Mouse (Mus musculus) ovary, postnatal 36 days (tissue): ENCODE measurements around the gene Bloc1s3.

ENCODE experiments used
- DNase-seq: peaks from one replicate; pipeline ENCODE4 v3.0.0; 2022; ENCODE audit warnings: low spot score, mixed read lengths

Gene Bloc1s3

DNA sequence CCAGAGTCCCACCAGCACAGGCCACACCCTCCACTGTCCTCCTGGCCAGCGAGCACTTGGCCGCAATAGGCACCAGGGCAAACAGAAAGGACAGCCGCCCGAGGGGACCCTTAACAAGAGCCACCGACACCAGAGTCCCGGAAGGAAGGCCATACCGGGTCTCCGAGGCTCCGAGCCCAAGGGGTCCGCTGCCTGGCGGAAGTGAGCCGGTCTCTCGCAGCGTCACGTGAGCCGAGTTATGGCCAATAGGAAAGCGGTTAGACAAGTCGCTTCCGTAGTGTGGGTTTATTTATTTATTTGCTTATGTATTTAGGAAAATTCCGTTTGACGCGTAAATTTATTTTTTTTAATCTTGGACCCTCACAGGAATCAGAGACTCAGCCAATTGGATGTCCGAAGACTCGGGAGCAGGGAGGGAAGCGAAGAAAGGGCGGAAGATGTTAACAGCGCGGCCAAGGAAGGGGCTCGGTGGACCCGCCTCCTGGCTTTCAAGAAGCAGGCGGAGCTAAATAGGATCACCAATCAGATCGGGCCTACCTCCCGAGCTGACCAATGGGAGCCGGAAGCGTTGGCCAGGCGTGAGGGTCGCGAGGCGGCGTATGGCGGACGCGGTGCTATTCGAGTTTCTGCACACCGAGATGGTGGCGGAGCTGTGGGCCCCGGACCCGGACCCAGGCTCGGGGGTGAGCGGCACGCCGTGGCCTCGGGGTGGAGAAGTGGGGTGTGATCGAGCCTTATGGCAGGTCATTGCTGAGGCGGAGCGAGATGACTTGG, at the start of gene Bloc1s3, which contains the start of gene Trappc6a:
TSS of gene Bloc1s3 (minus strand) at position 218 of the 774 bp plus-strand sequence.
TSS of gene Trappc6a (plus strand) at position 246 of the 774 bp plus-strand sequence.
- peak; percentile 90 for DNase-seq

DNA sequence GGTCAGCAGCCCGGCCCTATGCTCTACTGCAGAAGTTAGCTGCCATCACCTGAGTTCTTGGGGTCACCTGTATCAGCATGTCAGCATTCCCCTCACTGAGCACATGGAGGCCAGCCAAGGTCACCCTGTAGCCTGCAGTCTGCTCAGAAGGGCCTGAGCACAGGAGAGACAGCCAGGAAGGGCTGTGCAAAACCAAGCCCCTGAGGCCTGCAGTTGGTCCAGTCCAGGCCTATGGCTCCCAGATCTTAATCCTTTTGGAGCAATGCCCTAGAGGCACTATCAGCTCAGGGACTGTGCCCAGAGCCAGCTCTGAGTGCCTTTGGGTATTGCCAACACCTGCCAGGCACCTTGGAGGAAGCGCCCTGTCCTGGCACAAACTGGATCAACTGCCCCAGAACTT, 48.9 kb upstream of the Bloc1s3 start:
- no peak for DNase-seq

DNA sequence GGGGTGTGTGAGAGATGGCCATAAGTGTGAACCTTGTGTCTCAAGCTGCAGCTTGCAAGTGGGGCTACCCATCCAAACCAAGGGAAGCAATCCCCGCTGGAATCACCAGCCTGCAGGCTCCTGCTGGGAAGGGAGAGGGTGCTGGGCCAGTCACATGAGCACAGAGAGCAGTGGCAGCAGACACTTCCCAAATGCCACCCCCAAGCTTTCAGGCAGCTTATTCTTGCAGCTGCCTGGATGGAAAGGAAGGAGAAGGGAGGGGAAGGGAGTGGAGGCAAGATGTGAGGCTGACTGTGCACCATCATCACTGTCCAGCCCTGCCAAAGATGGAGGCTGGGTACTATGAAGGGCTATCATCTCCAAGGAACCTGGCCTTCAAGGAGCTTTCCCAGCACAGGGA, 46.0 kb upstream of the Bloc1s3 start:
- no peak for DNase-seq

DNA sequence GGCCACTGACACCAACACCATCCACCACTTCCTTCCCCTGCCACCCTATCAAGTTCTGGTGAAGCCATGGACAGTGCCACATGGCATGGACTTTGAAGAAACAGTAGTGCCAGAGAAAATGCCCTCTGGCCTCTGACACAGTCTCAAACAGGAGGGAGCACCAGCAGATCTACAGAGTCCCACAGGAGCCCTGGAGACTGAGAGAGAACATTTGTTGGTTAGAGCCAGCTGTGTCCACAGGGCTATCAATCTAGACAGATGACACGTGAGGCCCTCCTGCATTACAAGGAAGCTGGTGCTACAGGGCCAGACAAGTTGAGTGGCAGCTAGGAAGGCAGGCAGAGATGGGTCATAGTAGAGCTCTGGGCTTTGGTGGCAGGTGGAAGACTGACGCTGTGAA, 44.3 kb upstream of the Bloc1s3 start:
- no peak for DNase-seq

DNA sequence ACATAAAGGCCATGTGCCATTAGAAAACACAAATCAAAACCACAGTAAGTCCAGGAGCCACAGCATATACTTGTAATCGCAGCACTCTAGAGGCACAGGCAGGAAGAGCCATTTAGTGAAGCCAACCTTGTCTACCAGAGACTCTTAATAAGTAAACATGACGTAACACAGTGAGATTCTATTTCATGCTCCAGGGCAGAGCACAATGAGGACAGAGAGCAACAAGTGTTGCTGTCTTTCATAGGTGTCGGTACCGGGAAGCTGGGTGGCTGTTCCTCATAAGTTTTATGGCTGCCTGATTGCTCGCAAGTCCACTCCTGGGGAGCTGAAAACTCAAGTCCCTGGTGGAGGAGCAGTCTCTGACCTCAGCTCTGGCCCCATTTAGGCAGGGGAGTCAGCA, 43.5 kb upstream of the Bloc1s3 start:
- no peak for DNase-seq

DNA sequence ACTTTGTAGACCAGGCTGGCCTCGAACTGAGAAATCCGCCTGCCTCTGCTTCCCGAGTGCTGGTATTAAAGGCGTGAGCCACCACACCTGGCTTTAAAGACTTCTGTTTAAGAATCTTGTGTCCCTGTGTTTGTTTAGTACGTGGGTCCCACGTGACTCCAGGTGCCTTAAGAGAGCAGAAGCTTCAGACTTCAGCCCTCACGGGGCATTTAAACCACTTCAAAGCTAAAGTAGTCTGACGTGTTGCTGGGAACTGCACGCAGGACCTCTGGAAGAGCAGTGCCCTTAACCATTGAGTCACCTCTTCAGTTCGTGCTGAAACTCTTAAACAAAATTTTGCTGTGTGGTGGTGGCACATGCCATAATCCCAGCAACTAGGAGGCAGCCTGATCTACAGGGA, 41.2 kb upstream of the Bloc1s3 start:
- DNase-seq = no peak

DNA sequence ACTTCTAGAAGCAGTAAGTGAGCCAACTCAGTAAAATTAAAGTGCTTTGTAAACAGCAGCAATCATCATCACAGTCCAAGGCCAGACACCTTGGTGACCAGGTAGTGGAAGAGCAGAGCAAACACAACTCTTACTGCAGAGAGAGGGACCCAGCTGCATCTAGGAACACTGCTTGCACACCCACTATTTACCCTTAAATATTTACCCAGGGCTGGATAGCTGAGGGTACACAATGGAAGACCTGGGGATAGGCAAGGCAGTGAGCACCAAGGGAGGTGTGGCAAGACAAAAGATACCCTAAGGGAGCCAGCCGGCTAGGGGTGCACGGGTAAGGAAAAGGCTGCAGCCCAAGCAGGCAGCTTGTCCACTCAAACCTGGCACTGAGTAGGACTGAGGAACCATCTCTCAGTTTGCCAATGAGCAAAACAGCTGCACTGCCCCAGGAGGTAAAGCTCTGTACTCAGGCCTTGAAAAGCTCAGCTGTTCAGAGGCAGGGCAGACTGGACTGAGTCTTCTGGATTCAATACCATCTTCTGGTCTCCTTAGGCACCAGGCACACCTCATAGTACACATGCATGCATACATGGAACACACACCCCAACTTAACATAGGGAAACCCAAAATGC, 39.3 kb upstream of the Bloc1s3 start:
- DNase-seq = no peak

DNA sequence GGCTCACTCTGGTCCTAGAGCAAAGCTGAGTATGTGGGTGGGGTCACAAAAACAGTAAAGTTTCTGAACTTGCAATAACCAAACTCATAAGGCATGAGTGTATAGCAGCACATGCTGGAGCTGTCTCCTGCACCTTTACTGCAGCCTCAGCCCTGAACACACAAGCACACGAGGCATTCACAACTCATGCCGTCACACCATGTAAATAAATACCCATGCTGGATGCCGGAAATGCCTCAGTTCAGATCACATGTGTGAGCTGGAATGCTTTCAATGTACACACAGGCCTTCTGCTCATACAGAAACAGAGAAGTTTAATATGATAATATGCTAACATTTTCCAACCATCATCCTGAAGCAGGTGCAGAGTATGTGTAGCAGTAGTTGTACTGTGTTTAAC, 37.8 kb upstream of the Bloc1s3 start:
- no peak for DNase-seq

DNA sequence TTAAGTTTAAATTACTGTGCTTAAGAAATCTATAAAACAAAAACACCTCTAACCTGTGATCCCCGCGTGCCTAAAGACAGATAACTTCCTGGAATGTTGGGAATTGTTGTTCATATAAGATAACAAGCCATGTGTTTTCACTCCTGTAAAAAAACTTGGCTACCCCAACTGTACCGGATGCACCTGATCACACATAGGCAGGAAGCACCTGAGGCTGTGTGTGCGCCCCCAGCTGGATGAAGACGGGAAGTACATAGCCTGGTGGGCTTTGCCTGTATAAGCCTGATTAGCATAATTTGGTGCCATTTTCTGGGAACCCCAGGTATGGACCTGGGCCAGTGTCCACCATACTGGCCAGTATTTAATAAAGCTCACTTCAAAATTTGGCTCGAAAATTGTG, 35.4 kb upstream of the Bloc1s3 start:
- no peak for DNase-seq

DNA sequence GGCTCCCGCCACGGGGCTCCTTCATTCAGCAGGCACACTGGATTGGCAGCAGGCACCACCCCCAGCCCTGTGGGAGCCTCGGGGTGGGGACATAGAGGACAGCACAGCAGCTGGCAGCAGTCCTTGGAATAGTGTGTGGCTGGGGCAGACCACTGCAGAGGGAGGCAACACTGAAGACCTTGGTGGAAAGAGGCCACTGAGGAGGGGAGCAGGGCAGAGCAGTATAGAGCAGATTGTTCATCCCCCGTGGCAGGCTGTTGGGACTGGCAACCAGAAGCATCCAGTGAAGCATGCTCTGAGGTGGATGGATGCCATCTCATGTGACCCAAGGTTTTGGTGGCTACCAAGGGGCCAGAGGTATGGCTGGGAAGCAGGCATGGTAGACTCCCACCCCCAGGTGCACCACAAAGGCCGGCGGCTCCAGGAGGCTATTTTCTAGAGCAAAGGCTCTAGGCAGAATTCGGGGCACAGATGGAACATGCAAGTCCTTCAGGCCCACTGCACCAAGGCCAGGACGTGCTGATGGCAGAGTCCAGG, 34.1 kb upstream of the Bloc1s3 start:
- peak; percentile 46 for DNase-seq

DNA sequence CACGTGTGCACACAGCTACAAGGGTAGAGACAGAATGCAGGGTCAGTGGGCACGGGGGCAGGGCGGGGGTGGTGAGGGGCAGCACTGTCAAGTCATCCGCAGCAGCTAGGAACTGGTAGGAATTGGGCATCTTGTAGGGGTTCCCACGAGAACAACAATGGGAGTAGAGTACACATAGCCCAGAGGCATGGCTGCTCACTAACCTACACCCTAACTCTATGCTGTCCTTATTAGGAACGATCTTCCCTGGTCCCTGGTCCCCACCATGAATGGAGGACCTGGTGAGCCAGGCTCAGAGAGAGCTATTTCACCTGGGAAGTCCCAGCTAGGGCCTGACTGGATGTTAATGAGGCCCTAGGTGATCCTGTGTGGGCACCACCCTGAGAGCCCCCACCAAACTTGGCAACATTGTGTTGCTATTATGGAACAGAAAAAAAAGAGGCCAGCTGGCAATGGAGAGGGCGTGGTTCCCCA, 33.6 kb upstream of the Bloc1s3 start:
- DNase-seq = no peak

DNA sequence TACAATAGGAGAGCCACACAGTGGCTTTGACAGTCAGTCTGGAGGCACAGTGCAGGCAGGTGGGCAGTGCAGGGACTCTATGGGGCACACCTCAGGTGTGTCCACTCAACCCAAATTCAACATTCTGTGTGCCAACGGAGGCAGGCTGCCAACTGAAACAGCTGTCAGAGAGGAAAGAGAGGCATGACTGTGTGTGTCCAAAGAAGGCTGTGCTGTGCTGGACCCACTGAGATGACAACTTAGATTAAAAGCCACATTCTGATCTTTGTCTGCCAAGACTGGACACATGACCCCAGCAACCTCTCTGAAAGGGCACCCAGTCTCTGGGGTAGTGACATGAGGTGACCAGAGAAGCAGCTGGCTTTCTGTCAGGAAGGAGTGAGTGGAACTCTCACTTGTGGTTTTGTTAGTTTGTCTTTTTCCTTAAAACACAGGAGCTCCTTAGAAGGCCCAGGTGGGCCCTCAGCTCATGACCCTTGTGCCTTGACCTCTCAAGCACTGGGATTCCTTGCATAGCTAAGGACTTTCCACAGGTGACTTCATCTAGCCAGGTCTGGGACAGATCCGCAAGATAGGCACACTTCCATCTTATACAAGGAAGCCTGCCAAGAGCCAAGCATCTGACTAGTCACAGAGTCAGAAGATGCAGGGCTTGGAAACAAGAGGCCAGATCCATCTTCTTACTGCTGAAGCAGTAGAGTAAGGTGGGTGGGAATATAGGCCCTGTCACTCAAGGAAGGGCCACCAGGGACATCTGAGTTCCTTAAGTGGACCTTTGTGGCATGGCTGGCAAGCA, 32.8 kb upstream of the Bloc1s3 start:
- DNase-seq = no peak

DNA sequence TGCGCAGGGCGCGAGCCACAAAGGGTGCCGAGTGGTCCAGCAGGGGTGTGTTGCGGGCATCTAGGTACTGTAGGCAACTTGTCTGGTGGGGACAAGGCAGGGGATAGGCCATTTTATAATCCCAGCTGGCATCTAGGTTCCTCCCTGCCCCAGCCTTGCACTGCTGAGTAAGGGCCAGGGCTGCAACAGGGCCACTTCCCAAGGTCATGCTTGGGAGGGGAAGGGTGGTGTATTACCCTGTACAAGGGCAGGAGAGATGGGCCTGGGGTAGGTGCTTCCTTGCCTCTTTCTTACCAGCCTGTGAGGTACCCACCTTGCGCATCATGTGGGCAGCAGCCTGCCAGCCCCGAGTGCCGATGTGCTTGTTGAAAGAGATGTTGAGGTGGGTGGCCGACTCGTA, 26.5 kb upstream of the Bloc1s3 start:
- DNase-seq = no peak

DNA sequence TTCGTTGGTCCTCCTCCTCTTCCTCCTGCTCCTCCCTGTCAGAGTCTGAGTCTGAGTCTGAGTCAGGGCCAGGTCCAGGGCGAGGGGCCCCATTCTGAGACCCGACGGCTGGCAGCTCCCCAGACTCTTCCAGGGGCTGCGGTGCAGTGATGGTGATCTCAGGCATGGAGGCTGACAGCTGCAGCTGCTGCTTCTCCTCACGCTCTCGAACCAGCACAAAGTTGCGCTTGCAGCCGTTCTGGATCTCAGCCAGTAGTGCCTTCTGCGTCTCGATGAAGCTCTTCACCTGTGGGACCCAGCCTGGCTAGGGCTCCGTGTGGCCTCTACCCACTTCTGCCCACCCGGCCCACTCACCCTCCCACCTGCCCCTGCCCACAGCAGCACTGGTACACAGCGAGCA, 24.1 kb upstream of the Bloc1s3 start:
- no peak for DNase-seq

DNA sequence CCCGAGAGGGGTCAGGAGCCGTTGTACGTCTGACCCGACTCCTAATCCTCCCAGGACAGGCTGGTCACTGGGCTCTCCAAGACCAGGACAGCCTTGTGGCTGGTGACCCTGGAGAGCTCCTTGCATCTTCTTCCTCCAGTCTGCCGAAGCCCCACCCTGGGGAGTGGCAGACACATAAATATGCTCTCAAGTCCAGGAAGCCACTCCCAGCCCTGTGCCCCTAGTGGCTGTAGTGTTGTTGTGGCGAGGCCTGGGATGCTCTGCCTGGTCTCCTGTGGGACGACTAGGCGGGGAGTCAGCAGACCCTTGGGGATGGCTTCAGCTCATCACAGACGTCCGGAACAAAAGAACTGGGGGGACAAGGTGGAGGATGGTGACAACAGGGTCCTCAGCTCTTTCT, 22.9 kb upstream of the Bloc1s3 start:
- no peak for DNase-seq

DNA sequence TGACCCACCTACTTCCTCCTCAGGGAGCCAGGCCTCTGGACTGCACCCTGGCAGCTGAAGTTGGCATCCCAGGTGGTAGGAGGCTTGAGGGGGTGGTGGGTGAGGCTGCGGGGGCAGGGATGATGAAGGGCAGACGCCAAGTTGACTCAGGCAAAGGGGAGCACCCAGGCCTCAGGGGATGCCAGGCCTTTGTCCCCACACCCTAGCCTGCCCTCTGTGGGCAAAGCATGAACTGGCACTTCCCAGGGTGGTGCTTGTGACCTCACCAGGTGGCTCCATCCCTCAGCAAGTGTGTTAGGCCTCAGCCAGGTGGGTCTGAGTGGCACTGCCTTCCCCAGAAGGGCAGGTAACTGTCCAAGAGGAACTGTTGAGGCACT, 16.9 kb upstream of the Bloc1s3 start:
- DNase-seq = no peak

DNA sequence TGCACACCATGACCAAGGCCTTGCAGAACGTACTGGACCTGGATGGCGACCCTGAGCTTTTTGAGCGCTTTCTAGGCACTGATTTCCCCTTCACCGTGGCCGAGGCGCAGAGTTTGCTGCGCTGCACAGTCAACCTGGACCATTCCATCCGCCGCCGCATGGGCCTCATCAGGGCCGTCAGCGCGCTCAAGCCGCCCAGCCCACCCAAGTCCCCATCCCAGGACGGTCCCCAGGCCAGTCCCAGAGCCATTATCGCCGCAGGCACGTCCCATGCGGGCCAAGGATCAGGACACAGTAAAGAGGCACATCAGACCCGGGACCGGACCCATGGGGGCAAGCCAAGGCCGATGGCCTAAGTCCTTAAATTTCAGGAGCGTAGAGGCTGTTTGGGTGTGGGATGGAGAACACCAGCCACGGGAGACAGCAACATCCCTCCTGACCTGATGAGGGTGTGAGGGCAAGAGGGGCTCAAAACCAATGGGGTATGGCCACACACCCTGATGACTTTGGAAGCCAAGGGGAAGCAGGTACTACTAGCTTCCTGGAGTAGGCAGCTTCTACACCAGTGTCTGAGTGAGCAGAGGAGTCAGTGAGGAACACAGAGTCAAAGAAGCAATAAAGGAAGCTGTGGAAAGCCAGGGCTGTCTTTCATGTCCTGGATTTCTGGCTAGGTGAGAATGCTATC, 16.4 kb upstream of the Bloc1s3 start:
- DNase-seq = no peak

DNA sequence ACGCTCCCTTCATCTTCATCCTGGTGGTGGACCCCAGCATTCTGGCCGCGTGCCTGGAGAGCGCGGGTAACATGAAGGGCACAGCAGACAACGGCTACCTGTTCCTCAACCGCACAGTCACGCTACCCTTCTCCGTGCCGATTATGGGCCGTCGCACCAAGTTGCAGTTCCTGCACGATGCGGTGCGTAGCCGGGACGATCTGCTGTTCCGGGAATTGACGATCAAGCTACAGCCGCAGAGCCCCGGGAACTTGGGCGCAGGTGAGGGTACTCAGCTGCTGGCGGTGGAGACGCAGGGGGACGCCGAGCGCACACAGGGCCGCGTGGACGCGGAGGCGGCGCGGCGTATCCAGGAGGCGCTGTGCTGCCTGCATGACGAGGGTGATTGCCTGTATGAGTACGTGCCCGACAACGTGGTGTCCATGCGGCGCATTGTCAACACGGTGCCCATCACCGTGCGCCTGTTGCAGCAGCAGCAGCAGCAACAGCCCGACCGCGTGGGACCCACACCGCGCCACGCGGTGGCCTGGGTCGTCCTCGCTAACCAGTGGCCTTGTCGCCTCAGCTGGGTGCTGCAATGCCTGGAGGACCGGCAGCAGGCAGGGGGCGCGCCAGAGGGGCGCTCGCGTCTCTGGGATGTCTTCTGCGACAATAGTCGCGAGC, 15.7 kb upstream of the Bloc1s3 start:
- DNase-seq = peak; percentile 68

DNA sequence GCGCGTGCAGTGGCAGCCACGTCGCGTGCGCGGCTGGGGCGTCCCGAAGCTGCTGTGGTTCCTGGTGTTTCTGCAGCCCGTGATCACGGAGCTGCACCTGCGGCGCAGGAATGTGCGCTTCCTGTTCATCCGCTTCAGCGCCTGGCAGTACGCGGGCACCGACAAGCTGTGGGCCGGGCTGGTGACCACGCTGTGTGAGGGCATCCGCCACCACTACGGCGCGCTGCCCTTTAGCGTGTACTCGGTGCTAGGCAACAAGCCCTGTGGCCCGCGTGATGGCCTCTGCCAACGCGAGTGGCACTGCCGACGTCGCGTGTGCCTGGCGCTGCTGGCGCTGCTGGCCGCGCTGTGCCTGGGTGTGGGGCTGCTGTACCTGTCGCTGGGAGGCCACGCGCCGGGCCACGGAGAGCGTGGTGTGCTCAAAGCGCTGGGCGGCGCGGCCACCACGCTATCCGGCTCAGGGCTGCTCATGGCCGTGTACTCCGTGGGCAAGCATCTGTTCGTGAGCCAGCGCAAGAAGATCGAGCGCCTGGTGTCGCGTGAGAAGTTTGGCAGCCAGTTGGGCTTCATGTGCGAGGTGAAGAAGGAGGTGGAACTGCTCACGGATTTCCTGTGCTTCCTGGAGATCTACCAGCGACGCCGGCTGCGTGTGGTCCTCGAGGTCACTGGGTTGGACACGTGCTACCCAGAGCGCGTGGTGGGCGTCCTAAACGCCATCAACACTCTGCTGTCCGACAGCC, 15.0 kb upstream of the Bloc1s3 start:
- DNase-seq = no peak

DNA sequence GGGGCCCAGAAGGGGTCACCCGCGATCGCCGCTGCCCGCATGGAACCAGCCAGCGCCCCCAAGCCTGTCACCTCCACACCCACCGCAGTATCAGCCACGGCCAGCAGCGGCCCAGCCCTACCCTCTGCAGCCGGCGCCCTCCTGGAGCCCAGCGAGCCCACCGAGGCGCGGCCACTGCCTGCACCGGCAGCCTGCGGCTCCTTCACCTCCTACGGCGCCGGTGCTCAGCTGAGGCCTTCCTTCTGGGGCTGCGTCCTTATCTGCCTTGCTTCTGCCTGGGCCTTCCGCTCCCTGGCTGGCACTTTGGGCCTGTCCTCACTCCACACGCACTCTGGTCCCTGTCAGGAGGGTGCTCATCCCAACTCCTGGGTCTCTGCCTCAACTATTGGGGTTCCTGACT, 11.9 kb upstream of the Bloc1s3 start:
- no peak for DNase-seq
